Mouse (Mus musculus) spleen, postnatal 4 days (tissue): ENCODE results near the gene Ccdc86.

Experiments used
- DNase-seq, 2 experiments: peaks; one replicate each; pipeline ENCODE4 v3.0.0; 2022; ENCODE audit warnings: low spot score in 2 of 2

The Ccdc86 gene

GRCm38 (mm10) chr19:10949558-10949957 is 492 bp upstream of the Ccdc86 start:
- DNase-seq, result no peak

- DNase-seq, result peak; percentile 29 to 71
Observed at GRCm38 (mm10) chr19:10948416-10948815, 650 bp downstream of the Ccdc86 start.

- DNase-seq, result no peak
Observed at GRCm38 (mm10) chr19:10947219-10947618, 1.8 kb downstream of the Ccdc86 start.

- no peak for DNase-seq
Observed at GRCm38 (mm10) chr19:10946506-10946905, 2.6 kb downstream of the Ccdc86 start.

- no peak for DNase-seq
Observed at GRCm38 (mm10) chr19:10943955-10944354, 5.1 kb downstream of the Ccdc86 start.

GRCm38 (mm10) chr19:10940801-10941457 is 8.1 kb downstream of the Ccdc86 start:
- DNase-seq, result no peak

- DNase-seq, result peak; percentile 71 to 87
Observed at GRCm38 (mm10) chr19:10940097-10940800, 8.8 kb downstream of the Ccdc86 start.

- no peak for DNase-seq
Observed at GRCm38 (mm10) chr19:10938771-10939170, 10.3 kb downstream of the Ccdc86 start.

GRCm38 (mm10) chr19:10937110-10937563 is 11.9 kb downstream of the Ccdc86 start, which contains the start of gene Ptgdr2:
Gene Ptgdr2 (plus strand): TSS chr19:10937160.
- DNase-seq, result peak in 1 of 2 experiments; percentile 31

- DNase-seq, result no peak
Observed at GRCm38 (mm10) chr19:10936077-10936476, 13.0 kb downstream of the Ccdc86 start.

- DNase-seq, result no peak
Observed at GRCm38 (mm10) chr19:10935029-10935428, 14.0 kb downstream of the Ccdc86 start.

GRCm38 (mm10) chr19:10930641-10931040 is 18.4 kb downstream of the Ccdc86 start:
- DNase-seq, result no peak

- no peak for DNase-seq
Observed at GRCm38 (mm10) chr19:10926666-10927065, 22.4 kb downstream of the Ccdc86 start.

- no peak for DNase-seq
Observed at GRCm38 (mm10) chr19:10926123-10926621, 22.9 kb downstream of the Ccdc86 start.

GRCm38 (mm10) chr19:10924220-10924619 is 24.8 kb downstream of the Ccdc86 start:
- no peak for DNase-seq

GRCm38 (mm10) chr19:10921058-10921457 is 28.0 kb downstream of the Ccdc86 start:
- DNase-seq, result no peak

GRCm38 (mm10) chr19:10920532-10920931 is 28.5 kb downstream of the Ccdc86 start, which contains the start of gene Zp1:
Gene Zp1 (minus strand): TSS chr19:10920632.
- no peak for DNase-seq

GRCm38 (mm10) chr19:10918321-10918991 is 30.6 kb downstream of the Ccdc86 start:
- DNase-seq, result no peak

- no peak for DNase-seq
Observed at GRCm38 (mm10) chr19:10916506-10916905, 32.6 kb downstream of the Ccdc86 start.

- DNase-seq, result no peak
Observed at GRCm38 (mm10) chr19:10914870-10915269, 34.2 kb downstream of the Ccdc86 start.

GRCm38 (mm10) chr19:10914291-10914690 is 34.8 kb downstream of the Ccdc86 start:
- DNase-seq, result no peak

- DNase-seq, result no peak
Observed at GRCm38 (mm10) chr19:10909087-10909721, 39.9 kb downstream of the Ccdc86 start.
